Mouse (Mus musculus): ENCODE measurements around the gene Zfp579.

DNA sequence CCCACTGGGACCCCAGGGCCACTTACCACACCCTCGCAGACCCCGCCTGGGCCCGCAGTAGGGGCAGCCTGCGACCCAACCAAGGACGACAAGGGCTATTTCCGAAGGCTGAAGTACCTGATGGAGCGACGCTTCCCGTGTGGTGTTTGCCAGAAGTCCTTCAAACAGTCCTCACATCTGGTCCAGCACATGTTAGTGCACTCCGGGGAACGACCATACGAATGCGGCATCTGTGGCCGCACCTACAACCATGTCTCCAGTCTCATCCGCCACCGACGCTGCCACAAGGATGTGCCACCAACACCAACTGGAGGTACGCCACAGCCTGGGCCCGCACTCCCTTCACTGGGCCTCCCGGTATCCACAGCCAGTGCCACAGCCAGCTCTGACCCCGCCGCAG is 33.6 kb upstream of the Zfp579 start:
- TF ChIP-seq CTCF (IDR thresholded peaks at IDR 0.05; ENCODE audit: borderline replicate concordance, extremely low read depth, insufficient read depth, insufficient read length), result no peak
- TF ChIP-seq POLR2A (IDR thresholded peaks at IDR 0.05; ENCODE audit: borderline replicate concordance, extremely low read depth, insufficient read depth, insufficient read length, poor library complexity, severe bottlenecking), result no peak
